Mouse (Mus musculus) lung, adult 2 months (tissue): Measurements from ENCODE around the gene Saxo1.

Experiments
- CTCF ChIP-seq: fragments of 200-500 bp; IDR thresholded peaks from 2 replicates; pipeline ENCODE4 v1.5.1; 2011; ENCODE audit warnings: mild to moderate bottlenecking, low read length, control low read depth; ENCODE audit not compliant: insufficient read depth
- POLR2A ChIP-seq: fragments of 200-500 bp; IDR thresholded peaks from 2 replicates; pipeline ENCODE4 v1.6.1; 2011; ENCODE audit warnings: low read depth, mild to moderate bottlenecking, control low read depth, low read length, borderline replicate concordance; ENCODE audit errors: extremely low read depth

GRCm38 (mm10) chr4:86591304-86591703, 33.2 kb upstream of the Saxo1 start:
- TF ChIP-seq CTCF (no peak), POLR2A (no peak)
